Mouse (Mus musculus): ENCODE data around the gene Cmpk2. TPM values are rescaled to one million over a fixed set of nuclear protein-coding genes. Genes with fewer than 3 reads are reported as not detected.
"Not testable (repeated sequence)": the region's sequence is repeated elsewhere in the genome, so short reads cannot be mapped to it uniquely, and the experiment has no call there.

Cmpk2 gene
- polyA plus RNA-seq (2016; fragmentation: Nextera tagmentation; extraction: Ambion mirVana): 6.2 and 7.4 TPM in 2 replicates

DNA sequence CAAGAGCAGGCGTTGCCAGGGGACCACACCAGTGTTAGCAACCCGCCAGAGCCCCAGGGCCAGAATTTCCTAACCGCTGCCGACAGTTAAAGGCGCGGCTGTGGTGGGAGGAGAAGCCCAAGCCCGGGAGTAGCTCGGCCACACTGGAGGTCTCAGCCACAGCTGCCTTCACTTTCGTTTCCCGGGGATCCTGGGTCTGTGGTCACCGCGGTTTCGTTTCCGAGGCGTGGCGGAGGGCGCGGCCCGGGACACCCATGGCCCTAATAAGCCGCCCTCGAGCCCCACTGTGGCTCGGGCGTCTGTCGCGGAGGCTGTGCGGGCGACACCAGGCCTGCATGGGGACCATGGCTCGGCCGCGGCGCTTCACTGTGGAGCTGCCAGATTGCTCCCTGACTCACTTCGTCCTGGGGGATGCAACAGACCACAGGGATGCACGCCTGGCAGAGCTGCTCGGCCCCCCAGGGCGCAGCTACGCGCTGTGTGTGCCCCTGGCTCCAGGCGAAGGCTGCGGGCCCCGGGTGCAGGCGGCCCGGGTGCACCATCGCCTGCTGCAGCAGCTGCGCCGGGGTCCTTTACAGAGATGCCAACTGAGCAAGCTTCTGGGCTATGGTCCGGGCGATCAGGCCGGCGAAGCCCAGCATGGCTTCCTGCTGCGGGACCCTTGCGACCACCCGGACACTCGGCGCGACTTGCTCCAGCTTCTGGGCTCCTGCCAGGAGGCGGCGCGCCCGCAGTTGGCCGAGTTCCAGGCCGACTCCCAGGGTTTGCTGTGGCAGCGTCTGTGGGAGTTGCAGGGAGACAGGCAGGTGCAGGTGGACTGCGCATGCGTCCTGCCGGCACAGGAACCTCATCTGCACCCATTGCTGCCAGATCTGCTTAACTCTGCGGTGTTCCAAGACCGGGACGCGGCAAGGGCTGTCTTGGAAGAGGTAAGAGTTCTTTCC is at the start of gene Cmpk2:
TSS of gene Cmpk2 (plus strand) at position 107 of the 944 bp plus-strand sequence.
- Histone ChIP-seq H3K4me1 (replicated peaks) (peaks cover 31% of the 10 kb centered on the region), H3K36me3 (no peaks in the 10 kb centered on the region), H3K4me3 (peak within 1 kb of the TSS; percentile 70), H3K27me3 (ENCODE audit: insufficient read depth, poor library complexity, severe bottlenecking) (0 out of 2 replicates have a peak, but pooled peaks cover 17% of the 10 kb centered on the region), H3K27ac (peak within 1 kb of the TSS; percentile 92), H3K9me3 (no peaks in the 10 kb centered on the region)
- DNase-seq (ENCODE audit: low spot score): peak; percentile 80
- under 1% methylated on average over 69 of the region's 69 CpGs for WGBS

DNA sequence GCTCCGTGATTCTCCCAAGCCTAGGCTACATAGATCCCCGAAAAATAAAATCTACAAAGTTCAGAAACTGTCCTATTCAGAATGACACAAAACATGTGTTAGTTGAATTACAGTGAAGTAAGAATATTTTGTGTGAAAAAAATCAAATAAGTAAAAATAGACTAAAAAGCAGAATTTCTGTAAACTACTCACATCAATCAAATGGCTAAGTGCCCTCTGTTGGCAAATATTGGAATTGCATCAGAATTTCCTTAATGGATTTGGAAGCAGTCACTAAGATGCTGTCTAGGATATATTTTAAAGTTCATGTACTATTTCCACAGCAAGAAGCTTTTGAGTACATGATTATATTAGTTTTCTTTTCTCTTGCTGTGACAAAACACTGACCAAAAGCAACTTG is 44.2 kb upstream of the Cmpk2 start:
- H3K9me3 ChIP-seq: no peaks in the 10 kb centered on the region
- no peak overlapping the region for H3K4me3 ChIP-seq
- H3K27me3 ChIP-seq (ENCODE audit: insufficient read depth, poor library complexity, severe bottlenecking): no peaks in the 10 kb centered on the region; the same call in 1 of the 2 replicates
- H3K27ac ChIP-seq: no peak overlapping the region
- no peak for DNase-seq (ENCODE audit: low spot score)
- no peaks in the 10 kb centered on the region for H3K36me3 ChIP-seq
- WGBS: 92% methylated on average over 2 of the region's 2 CpGs
- no peaks in the 10 kb centered on the region for H3K4me1 ChIP-seq (replicated peaks)

DNA sequence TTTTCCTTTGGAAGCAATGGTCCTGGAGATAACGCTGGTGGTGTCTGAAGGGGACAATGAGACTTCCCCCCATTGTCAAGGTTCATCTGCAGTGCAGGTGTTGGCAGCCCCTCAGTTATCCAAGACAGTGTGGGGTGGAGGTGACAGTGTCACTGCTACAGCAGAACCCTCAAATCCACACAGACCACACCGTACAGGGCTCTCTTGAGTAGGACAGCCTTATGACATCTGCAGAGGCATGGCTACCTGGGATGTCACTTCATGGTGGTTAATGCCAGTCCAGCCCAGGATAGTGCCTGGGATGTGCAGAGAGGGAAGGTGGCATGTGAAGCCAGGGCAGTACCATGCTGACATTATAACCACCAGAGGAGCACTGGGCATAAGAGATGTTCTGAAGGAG is 40.2 kb upstream of the Cmpk2 start:
- not testable (repeated sequence) for H3K36me3 ChIP-seq; H3K27me3 ChIP-seq (ENCODE audit: insufficient read depth, poor library complexity, severe bottlenecking); H3K27ac ChIP-seq; H3K4me1 ChIP-seq (replicated peaks); DNase-seq (ENCODE audit: low spot score); H3K4me3 ChIP-seq; H3K9me3 ChIP-seq
- 89% methylated on average over 2 of the region's 2 CpGs for whole genome bisulfite sequencing

DNA sequence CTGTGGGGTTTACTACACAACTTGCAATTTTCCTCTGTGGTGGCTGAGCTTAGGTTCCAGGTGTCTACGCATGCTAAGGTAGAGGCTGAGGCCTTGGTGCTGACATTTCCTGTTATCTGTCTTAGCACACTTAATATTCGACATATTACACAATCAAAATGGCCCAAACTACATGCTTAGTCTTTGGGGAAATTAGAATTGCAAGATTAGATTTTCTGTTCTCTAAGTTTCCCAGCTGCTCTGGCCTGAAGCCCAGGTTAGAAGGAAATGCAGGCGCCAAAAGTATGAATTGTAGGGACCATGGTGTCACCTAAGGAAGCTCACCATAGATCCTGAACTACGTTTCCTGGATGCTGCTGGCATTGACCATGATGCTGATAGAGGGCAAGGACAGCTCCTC is 32.7 kb upstream of the Cmpk2 start:
- DNase-seq (ENCODE audit: low spot score): no peak
- Histone ChIP-seq H3K9me3 (no peaks in the 10 kb centered on the region), H3K4me3 (no peak overlapping the region), H3K27ac (no peak overlapping the region), H3K27me3 (ENCODE audit: insufficient read depth, poor library complexity, severe bottlenecking) (no peaks in the 10 kb centered on the region), H3K4me1 (replicated peaks) (no peaks in the 10 kb centered on the region), H3K36me3 (no peaks in the 10 kb centered on the region)
- WGBS: 92% methylated on average over 4 of the region's 4 CpGs

DNA sequence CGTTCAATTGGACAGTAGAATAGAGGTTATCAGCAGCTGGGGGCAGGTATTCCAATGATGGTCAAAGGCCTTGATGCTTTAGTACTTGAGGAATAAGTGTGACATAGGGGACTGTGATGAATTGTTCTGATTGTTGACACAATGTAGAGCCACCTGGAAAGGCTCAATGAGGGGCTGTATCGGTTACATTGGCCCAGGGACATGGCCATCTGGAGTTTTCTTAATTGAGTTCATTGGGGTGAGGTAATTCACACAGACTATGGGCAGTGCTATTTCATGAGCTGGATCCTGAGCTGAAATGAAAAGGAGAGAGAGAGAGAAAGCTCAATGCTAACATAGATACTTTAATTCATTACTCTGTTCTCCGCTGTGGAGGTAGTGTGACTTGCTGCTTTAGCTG is 31.1 kb upstream of the Cmpk2 start:
- WGBS: 82% methylated on average over 3 of the region's 3 CpGs
- no peaks in the 10 kb centered on the region for H3K36me3 ChIP-seq

DNA sequence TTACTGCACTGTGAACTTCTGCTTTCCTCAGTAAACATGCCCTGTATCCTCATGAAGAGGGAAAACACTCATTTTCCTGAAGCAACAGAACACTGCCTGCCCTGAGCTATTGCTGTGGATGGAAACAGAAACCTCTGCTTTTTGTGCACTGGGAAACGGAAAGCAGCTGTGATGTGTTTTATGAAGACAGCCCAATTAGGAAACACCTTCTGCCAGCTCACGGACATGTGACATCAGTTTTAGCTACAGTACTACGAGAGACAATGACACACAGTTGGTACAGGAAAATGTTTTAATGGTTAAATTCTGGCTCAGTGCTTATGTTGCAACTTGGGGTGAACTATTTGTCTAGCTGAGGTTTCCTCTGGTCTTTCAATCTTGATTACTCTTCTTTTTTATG is 29.6 kb upstream of the Cmpk2 start:
- WGBS: 81% methylated on average over 3 of the region's 3 CpGs
- no peaks in the 10 kb centered on the region for H3K36me3 ChIP-seq
- H3K4me1 ChIP-seq (replicated peaks): no peaks in the 10 kb centered on the region
- H3K9me3 ChIP-seq: no peaks in the 10 kb centered on the region
- no peak overlapping the region for H3K27ac ChIP-seq
- no peak overlapping the region for H3K4me3 ChIP-seq
- no peaks in the 10 kb centered on the region for H3K27me3 ChIP-seq (ENCODE audit: insufficient read depth, poor library complexity, severe bottlenecking)
- no peak for DNase-seq (ENCODE audit: low spot score)

More for the DNA sequence above, 31.1 kb upstream of the Cmpk2 start:
- Histone ChIP-seq H3K4me3 (no peak overlapping the region), H3K9me3 (no peaks in the 10 kb centered on the region), H3K27me3 (ENCODE audit: insufficient read depth, poor library complexity, severe bottlenecking) (no peaks in the 10 kb centered on the region), H3K27ac (no peak overlapping the region), H3K4me1 (replicated peaks) (no peaks in the 10 kb centered on the region)
- no peak for DNase-seq (ENCODE audit: low spot score)

DNA sequence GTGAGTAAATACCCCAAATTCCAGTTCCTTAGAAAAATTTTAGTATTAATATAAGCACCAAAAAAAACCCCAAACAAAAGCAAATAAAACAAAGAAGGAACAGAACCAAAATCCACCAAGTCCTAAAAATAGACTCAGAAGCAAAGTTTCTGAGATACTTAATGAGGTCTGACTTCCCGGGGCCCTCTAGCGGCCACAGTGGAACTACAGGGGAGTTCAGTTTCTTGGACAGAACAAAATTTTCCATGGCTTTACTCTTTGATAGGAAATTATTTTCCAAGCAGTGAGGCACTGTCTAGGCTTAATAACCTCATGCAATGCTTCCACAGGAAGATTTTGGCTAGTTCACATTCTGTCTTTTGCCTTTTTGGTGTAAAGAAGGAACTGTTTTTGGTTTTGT is 24.9 kb upstream of the Cmpk2 start:
- no peak overlapping the region for H3K4me3 ChIP-seq
- WGBS: under 1% methylated on average over 2 of the region's 2 CpGs
- H3K36me3 ChIP-seq: no peaks in the 10 kb centered on the region
- peak; percentile 57 for DNase-seq (ENCODE audit: low spot score)
- H3K27me3 ChIP-seq (ENCODE audit: insufficient read depth, poor library complexity, severe bottlenecking): no peaks in the 10 kb centered on the region
- H3K4me1 ChIP-seq (replicated peaks): no peaks in the 10 kb centered on the region
- H3K27ac ChIP-seq: no peak overlapping the region
- no peaks in the 10 kb centered on the region for H3K9me3 ChIP-seq

DNA sequence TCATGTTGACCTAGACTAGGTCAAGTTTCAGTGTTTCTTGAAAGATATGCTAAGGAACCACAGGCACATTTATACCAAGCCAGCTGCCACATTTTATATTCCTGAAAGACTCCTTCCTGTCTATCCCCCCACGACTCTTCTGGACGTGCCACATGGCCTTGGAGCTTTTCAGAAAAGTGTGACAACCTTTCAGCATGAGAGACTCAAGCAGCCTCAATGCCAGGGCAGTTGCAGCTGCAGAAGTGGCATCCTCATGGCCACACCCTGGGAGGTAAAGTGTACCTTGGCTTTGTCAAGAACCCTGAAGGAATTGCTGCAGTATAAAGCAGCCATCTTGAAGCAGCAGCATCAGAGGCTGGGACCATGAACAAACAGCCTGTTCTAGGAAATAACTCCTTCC is 24.5 kb upstream of the Cmpk2 start:
- Histone ChIP-seq H3K4me1 (replicated peaks) (no peaks in the 10 kb centered on the region), H3K27me3 (ENCODE audit: insufficient read depth, poor library complexity, severe bottlenecking) (no peaks in the 10 kb centered on the region), H3K9me3 (no peaks in the 10 kb centered on the region), H3K4me3 (no peak overlapping the region), H3K36me3 (no peaks in the 10 kb centered on the region), H3K27ac (no peak overlapping the region)
- 84% methylated on average over 2 of the region's 2 CpGs for WGBS
- no peak for DNase-seq (ENCODE audit: low spot score)

DNA sequence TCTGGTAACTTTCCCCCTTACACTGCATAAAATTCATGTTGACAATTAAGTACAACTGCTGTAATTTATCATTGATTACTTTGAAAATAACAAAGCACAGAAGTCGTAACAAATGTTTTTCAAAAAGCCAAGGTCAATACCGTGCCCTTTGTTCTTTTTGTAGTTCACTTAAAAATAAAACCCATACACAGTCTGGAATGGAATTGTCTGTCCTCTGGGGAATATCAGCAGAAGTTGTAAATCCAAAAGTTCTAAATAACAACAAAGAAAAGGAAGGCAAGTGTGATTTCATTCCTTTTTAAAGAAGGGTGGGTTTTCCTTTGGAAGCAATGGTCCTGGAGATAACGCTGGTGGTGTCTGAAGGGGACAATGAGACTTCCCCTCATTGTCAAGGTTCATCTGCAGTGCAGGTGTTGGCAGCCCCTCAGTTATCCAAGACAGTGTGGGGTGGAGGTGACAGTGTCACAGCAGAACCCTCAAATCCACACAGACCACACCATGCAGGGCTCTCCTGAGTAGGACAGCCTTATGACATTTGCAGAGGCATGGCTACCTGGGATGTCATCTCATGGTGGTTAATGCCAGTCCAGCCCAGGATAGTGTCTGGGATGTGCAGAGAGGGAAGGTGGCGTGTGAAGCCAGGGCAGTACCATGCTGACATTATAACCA is 22.5 kb upstream of the Cmpk2 start:
- no peaks in the 10 kb centered on the region for H3K36me3 ChIP-seq
- no peaks in the 10 kb centered on the region for H3K9me3 ChIP-seq
- H3K4me1 ChIP-seq (replicated peaks): no peaks in the 10 kb centered on the region
- no peak overlapping the region for H3K27ac ChIP-seq
- WGBS: 84% methylated on average over 4 of the region's 4 CpGs
- no peak overlapping the region for H3K4me3 ChIP-seq
- no peaks in the 10 kb centered on the region for H3K27me3 ChIP-seq (ENCODE audit: insufficient read depth, poor library complexity, severe bottlenecking)
- no peak for DNase-seq (ENCODE audit: low spot score)

DNA sequence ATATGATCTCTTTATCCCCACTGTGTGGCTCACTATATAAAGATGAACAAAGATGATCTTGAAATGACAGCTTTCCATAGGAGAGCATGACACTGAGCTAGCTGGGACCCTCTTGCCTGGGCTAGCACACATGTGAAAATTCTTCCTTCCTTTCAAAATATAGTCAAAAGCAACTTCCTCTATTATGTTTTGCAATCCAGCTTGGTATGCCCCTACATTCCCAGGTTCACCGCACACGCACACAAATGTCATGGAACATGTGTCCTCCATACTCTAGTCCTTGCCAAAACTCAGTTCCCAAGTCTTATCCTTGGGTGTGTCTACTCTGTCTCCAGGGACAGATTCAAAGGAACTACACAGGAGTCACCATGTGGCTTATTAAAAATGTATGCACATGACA is 19.5 kb upstream of the Cmpk2 start:
- Histone ChIP-seq H3K27ac (no peak overlapping the region), H3K36me3 (no peaks in the 10 kb centered on the region), H3K9me3 (no peaks in the 10 kb centered on the region), H3K4me1 (replicated peaks) (0 out of 2 replicates have a peak, but pooled peaks cover 4% of the 10 kb centered on the region), H3K27me3 (ENCODE audit: insufficient read depth, poor library complexity, severe bottlenecking) (no peaks in the 10 kb centered on the region), H3K4me3 (no peak overlapping the region)
- DNase-seq (ENCODE audit: low spot score): no peak
- WGBS: over 99% methylated on average over 2 of the region's 2 CpGs

DNA sequence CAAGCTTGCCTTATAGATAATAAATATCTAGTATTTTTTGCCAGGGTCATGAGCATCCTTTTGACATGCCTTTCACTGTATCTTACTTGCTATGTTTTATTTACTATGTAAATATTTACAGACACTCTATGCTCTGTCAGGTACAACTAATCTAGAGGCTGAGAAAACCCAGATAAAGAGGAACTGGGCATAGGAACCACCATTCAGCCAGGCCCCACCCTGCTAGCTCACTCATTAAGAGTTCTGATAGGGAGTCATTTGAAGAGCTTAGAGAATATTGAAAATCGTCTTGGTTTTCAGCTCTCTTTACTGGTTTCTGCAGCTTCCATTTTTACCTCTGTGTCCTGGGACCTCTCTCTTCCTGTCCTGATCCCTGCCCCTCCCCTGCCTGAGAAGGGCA is 17.9 kb upstream of the Cmpk2 start:
- no peak for DNase-seq (ENCODE audit: low spot score)
- H3K27ac ChIP-seq: no peak overlapping the region
- 82% methylated on average over 1 of the region's 1 CpGs for WGBS
- H3K36me3 ChIP-seq: no peaks in the 10 kb centered on the region
- H3K4me1 ChIP-seq (replicated peaks): peaks cover 9% of the 10 kb centered on the region
- H3K4me3 ChIP-seq: no peak overlapping the region
- H3K9me3 ChIP-seq: no peaks in the 10 kb centered on the region
- no peaks in the 10 kb centered on the region for H3K27me3 ChIP-seq (ENCODE audit: insufficient read depth, poor library complexity, severe bottlenecking)

DNA sequence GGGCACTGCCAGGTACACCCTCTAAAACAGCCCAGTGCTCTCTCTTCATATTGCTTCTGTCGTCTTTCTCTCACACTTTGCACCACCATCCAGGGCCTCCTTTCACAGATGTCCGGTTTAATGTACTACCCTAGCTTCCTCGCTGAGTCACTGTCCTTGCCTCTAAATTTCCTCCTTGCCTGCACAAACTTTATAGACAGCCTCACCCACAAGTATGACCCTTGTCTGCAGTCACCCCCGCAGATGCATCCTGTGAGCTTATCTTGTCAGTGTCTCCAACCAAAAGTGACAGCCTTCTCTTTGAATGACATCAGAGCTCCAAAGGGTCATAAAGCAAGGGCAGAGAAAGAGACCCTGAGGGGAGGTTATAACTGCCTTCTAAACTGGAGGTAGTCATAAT is 16.1 kb upstream of the Cmpk2 start:
- no peak overlapping the region for H3K4me3 ChIP-seq
- WGBS: 77% methylated on average over 4 of the region's 4 CpGs
- peaks cover 13% of the 10 kb centered on the region for H3K4me1 ChIP-seq (replicated peaks)
- no peaks in the 10 kb centered on the region for H3K9me3 ChIP-seq
- no peaks in the 10 kb centered on the region for H3K36me3 ChIP-seq
- DNase-seq (ENCODE audit: low spot score): no peak
- no peaks in the 10 kb centered on the region for H3K27me3 ChIP-seq (ENCODE audit: insufficient read depth, poor library complexity, severe bottlenecking)
- no peak overlapping the region for H3K27ac ChIP-seq

DNA sequence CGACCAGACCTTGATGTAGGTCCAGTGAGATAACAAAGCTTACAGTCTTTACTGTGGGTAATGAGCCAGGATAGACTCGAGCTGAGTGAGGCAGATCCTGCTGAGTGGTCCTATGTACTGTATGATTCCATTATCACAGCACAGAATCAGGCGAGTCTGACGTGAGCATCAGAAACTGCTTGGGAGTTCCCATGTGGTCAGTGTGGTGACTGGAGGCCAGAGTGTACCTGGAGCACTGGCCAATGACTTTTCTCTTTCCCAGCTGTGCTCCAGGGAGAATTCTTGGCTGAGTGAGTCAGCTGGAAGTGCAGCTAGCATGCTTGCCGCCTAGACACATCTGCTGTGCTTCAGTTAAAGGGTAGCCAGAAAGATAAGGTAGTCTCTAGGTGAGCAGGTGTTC is 14.3 kb upstream of the Cmpk2 start:
- no peak overlapping the region for H3K4me3 ChIP-seq
- H3K4me1 ChIP-seq (replicated peaks): peaks cover 13% of the 10 kb centered on the region
- no peak for DNase-seq (ENCODE audit: low spot score)
- no peaks in the 10 kb centered on the region for H3K9me3 ChIP-seq
- no peaks in the 10 kb centered on the region for H3K27me3 ChIP-seq (ENCODE audit: insufficient read depth, poor library complexity, severe bottlenecking)
- H3K36me3 ChIP-seq: no peaks in the 10 kb centered on the region
- WGBS: 75% methylated on average over 5 of the region's 5 CpGs
- no peak overlapping the region for H3K27ac ChIP-seq

Measured in hindbrain, embryonic 10.5 days (tissue).